Mouse (Mus musculus): Measurements from ENCODE around the gene Tas1r1. TPM values are rescaled to one million over a fixed set of nuclear protein-coding genes. Genes with fewer than 3 reads are reported as not detected.
"Not testable (repeated sequence)": the region's sequence is repeated elsewhere in the genome, so short reads cannot be mapped to it uniquely, and the experiment has no call there.

The Tas1r1 gene
- polyA plus RNA-seq, 1 experiment from 2014 or later, result 0.67 TPM

DNA sequence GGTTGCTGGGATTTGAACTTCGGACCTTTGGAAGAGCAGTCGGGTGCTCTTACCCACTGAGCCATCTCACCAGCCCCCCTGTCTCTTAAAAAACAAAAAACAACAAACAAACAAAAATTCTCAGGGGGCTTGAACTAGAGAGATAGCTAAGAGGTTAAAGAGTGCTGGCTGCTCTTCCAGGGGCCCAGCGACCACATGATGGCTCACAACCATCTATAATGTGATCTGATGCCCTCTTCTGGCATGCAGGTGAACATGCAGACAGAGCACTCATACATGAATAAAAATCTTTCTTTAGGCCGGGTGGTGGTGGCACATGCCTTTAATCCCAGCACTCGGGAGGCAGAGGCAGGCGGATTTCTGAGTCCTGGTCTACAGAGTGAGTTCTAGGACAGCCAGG lies 1.9 kb downstream of the Tas1r1 start:
- not testable (repeated sequence) for H3K4me2 ChIP-seq (ENCODE audit: low read depth, low read length, severe bottlenecking); H3K27me3 ChIP-seq (ENCODE audit: control insufficient read depth, insufficient read depth, low read length); H3K9me3 ChIP-seq (ENCODE audit: control insufficient read depth, low read length); H3K9ac ChIP-seq (ENCODE audit: low read length); H3K4me3 ChIP-seq (ENCODE audit: low read depth, low read length); H3K4me1 ChIP-seq (replicated peaks; ENCODE audit: control insufficient read depth, insufficient read depth, low read length); DNase-seq (ENCODE audit: low spot score); ATAC-seq (replicated peaks; ENCODE audit: low FRiP score); H3K27ac ChIP-seq (ENCODE audit: low read depth, low read length); H3K36me3 ChIP-seq (ENCODE audit: control insufficient read depth, insufficient read depth, low read length)
- WGBS, result 92% methylated on average over 6 of the region's 6 CpGs

GRCm38 (mm10) chr4:152032922-152033321 lies 5.4 kb downstream of the Tas1r1 start:
- Histone ChIP-seq H3K36me3 (ENCODE audit: control insufficient read depth, insufficient read depth, low read length) (no peaks in the 10 kb centered on the region), H3K4me1 (replicated peaks; ENCODE audit: control insufficient read depth, insufficient read depth, low read length) (peaks cover 8% of the 10 kb centered on the region), H3K4me2 (ENCODE audit: low read depth, low read length, severe bottlenecking) (no peak overlapping the region), H3K27me3 (ENCODE audit: control insufficient read depth, insufficient read depth, low read length) (no peaks in the 10 kb centered on the region; the same call in 1 of the 2 replicates), H3K9ac (ENCODE audit: low read length) (no peak overlapping the region), H3K4me3 (ENCODE audit: low read depth, low read length) (no peak overlapping the region), H3K27ac (ENCODE audit: low read depth, low read length) (no peak overlapping the region), H3K9me3 (ENCODE audit: control insufficient read depth, low read length) (no peaks in the 10 kb centered on the region)
- ATAC-seq (replicated peaks; ENCODE audit: low FRiP score), result no peak
- no peak for DNase-seq (ENCODE audit: low spot score)
- 92% methylated on average over 13 of the region's 13 CpGs for WGBS

DNA sequence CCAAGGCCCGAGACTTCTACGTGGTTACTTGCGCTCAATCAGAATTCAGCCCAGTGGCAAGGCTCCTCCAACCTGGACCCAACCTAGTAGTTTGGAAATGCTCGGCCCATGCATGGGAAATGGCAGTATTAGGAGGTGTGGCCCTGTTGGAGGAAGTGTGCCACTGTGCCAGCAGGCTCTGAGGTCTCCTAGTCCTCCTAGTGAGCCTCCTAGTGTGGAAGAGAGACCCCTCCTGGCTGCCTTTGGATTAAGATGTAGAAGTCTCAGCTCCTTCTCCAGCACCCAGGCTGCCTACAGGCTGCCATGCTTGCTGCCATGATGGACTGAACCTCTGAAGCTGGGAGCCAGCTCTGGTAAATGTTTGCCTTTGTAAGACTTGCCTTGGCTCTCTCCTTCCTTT lies 8.4 kb downstream of the Tas1r1 start:
- peaks cover 24% of the 10 kb centered on the region for H3K4me1 ChIP-seq (replicated peaks; ENCODE audit: control insufficient read depth, insufficient read depth, low read length)
- no peak for ATAC-seq (replicated peaks; ENCODE audit: low FRiP score)

DNA sequence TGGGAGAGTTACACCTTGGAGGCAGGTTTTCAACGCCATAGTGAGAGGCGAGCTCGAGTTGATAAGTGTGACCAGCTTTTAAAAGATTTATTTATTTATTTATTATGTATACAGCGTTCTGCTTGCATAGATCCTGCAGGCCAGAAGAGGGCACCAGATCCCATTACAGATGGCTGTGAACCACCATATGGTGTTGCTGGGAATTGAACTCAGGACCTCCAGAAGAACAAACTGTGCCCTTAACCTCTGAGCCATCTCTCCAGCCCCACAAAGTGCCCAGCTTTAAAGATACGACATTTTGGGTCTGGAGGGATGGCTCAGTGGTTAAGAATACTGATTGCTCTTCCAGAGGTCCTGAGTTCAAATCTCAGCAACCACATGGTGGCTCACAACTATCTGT lies 9.3 kb downstream of the Tas1r1 start:
- peaks cover 24% of the 10 kb centered on the region for H3K4me1 ChIP-seq (replicated peaks; ENCODE audit: control insufficient read depth, insufficient read depth, low read length)
- H3K4me3 ChIP-seq (ENCODE audit: low read depth, low read length), result no peak overlapping the region
- WGBS, result 50% methylated on average over 5 of the region's 5 CpGs

More for the DNA sequence above, 8.4 kb downstream of the Tas1r1 start:
- H3K4me2 ChIP-seq (ENCODE audit: low read depth, low read length, severe bottlenecking), result no peak overlapping the region
- no peak overlapping the region for H3K27ac ChIP-seq (ENCODE audit: low read depth, low read length)
- H3K9me3 ChIP-seq (ENCODE audit: control insufficient read depth, low read length), result no peaks in the 10 kb centered on the region
- WGBS, result 77% methylated on average over 4 of the region's 4 CpGs
- H3K27me3 ChIP-seq (ENCODE audit: control insufficient read depth, insufficient read depth, low read length), result no peaks in the 10 kb centered on the region; the same call in 1 of the 2 replicates
- no peak for DNase-seq (ENCODE audit: low spot score)
- no peak overlapping the region for H3K4me3 ChIP-seq (ENCODE audit: low read depth, low read length)
- H3K36me3 ChIP-seq (ENCODE audit: control insufficient read depth, insufficient read depth, low read length), result no peaks in the 10 kb centered on the region; the same call in 1 of the 2 replicates
- no peak overlapping the region for H3K9ac ChIP-seq (ENCODE audit: low read length)

DNA sequence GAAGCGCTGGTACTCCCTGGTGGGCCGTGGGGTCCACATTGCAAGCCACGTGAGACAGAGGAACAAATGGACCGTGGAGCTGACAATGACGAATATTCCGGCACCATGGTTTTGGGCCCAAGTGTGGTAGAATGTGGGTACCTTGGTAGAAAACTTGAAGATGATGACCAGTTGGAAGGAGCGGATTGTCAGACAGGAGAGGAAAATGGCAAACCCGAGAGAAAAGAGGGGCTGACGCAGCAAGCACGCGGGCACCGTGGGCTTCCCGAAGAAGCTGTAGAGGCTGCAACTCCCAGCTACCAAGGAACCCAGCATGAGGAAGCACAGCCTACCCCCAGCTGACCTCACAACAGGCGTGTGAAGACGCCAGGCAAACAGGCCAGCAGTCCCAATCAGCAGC lies 9.9 kb downstream of the Tas1r1 start:
- WGBS, result 75% methylated on average over 15 of the region's 15 CpGs
- no peak overlapping the region for H3K27ac ChIP-seq (ENCODE audit: low read depth, low read length)
- H3K9me3 ChIP-seq (ENCODE audit: control insufficient read depth, low read length), result no peaks in the 10 kb centered on the region
- no peaks in the 10 kb centered on the region; the same call in 1 of the 2 replicates for H3K27me3 ChIP-seq (ENCODE audit: control insufficient read depth, insufficient read depth, low read length)
- H3K4me3 ChIP-seq (ENCODE audit: low read depth, low read length), result peak overlapping the region; percentile 60; the same call in 1 of the 2 replicates
- ATAC-seq (replicated peaks; ENCODE audit: low FRiP score) (no peak), DNase-seq (ENCODE audit: low spot score) (no peak)
- peaks cover 24% of the 10 kb centered on the region for H3K4me1 ChIP-seq (replicated peaks; ENCODE audit: control insufficient read depth, insufficient read depth, low read length)
- peak overlapping the region; percentile 89 for H3K4me2 ChIP-seq (ENCODE audit: low read depth, low read length, severe bottlenecking)
- H3K9ac ChIP-seq (ENCODE audit: low read length), result no peak overlapping the region
- peaks cover 3% of the 10 kb centered on the region; the same call in 1 of the 2 replicates for H3K36me3 ChIP-seq (ENCODE audit: control insufficient read depth, insufficient read depth, low read length)

More for the DNA sequence above, 9.3 kb downstream of the Tas1r1 start:
- H3K27ac ChIP-seq (ENCODE audit: low read depth, low read length), result no peak overlapping the region
- ATAC-seq (replicated peaks; ENCODE audit: low FRiP score), result no peak
- no peak overlapping the region for H3K9ac ChIP-seq (ENCODE audit: low read length)
- H3K4me2 ChIP-seq (ENCODE audit: low read depth, low read length, severe bottlenecking), result no peak overlapping the region
- H3K27me3 ChIP-seq (ENCODE audit: control insufficient read depth, insufficient read depth, low read length), result no peaks in the 10 kb centered on the region; the same call in 1 of the 2 replicates
- peaks cover 3% of the 10 kb centered on the region; the same call in 1 of the 2 replicates for H3K36me3 ChIP-seq (ENCODE audit: control insufficient read depth, insufficient read depth, low read length)
- H3K9me3 ChIP-seq (ENCODE audit: control insufficient read depth, low read length), result no peaks in the 10 kb centered on the region
- DNase-seq (ENCODE audit: low spot score), result no peak

DNA sequence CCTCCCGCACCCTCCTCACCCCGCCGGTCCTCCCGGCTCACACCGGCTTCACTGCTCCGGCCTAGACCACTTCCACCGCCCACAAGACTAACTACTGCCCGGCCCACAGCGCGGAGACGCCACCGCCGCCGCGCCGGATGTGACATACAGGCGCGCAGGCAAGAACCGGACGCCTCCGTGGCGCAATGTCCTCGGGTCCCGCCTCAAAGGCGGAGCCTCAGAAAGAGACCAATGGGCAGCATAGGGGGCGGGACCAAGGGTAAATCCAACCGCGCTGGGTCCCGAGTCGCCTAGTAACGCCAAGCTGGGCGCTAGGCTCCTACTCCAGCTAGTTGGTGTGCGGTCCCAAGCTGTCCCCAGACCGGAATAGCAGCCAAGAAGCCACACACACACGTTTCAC lies 10.8 kb downstream of the Tas1r1 start, which contains the start of gene Zbtb48:
Gene Zbtb48, minus strand, starts transcription at position 148 of the 400 bp plus-strand sequence.
- under 1% methylated on average over 35 of the region's 35 CpGs for WGBS
- DNase-seq (ENCODE audit: low spot score), result peak; percentile 97
- Histone ChIP-seq H3K4me1 (replicated peaks; ENCODE audit: control insufficient read depth, insufficient read depth, low read length) (peaks cover 24% of the 10 kb centered on the region), H3K4me3 (ENCODE audit: low read depth, low read length) (peak within 1 kb of the TSS; percentile 60), H3K4me2 (ENCODE audit: low read depth, low read length, severe bottlenecking) (peak within 1 kb of the TSS; percentile 89), H3K9ac (ENCODE audit: low read length) (peak within 1 kb of the TSS; percentile 66), H3K27me3 (ENCODE audit: control insufficient read depth, insufficient read depth, low read length) (no peaks in the 10 kb centered on the region; the same call in 1 of the 2 replicates), H3K9me3 (ENCODE audit: control insufficient read depth, low read length) (no peaks in the 10 kb centered on the region), H3K36me3 (ENCODE audit: control insufficient read depth, insufficient read depth, low read length) (peaks cover 3% of the 10 kb centered on the region; the same call in 1 of the 2 replicates), H3K27ac (ENCODE audit: low read depth, low read length) (no peak within 1 kb of the TSS)
- ATAC-seq (replicated peaks; ENCODE audit: low FRiP score), result peak; percentile 98

- no peak overlapping the region for H3K27ac ChIP-seq (ENCODE audit: low read depth, low read length)
Observed at GRCm38 (mm10) chr4:152026751-152027508, 11.4 kb downstream of the Tas1r1 start.

DNA sequence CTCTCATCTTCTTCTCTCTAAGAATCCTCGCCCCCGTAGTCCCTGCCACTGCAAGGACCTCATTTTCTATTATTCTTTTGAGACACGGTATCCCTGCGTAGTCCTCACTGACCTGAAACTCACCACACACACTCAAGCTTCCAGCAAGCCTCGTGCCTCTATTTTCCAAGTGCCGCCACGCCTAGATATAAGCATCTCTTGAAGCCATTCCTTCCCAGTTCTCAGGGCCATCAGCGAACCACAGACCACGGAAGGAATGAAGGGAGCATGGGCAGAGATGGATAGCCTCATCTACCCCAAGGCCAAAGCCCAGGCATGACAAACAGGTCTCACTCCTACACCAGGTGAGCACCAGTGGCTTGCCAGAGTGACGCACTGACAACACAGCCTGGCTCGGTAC lies 13.8 kb downstream of the Tas1r1 start:
- ATAC-seq (replicated peaks; ENCODE audit: low FRiP score) (no peak), DNase-seq (ENCODE audit: low spot score) (no peak)
- no peak overlapping the region for H3K9ac ChIP-seq (ENCODE audit: low read length)
- no peak overlapping the region for H3K27ac ChIP-seq (ENCODE audit: low read depth, low read length)
- no peaks in the 10 kb centered on the region for H3K9me3 ChIP-seq (ENCODE audit: control insufficient read depth, low read length)
- H3K4me3 ChIP-seq (ENCODE audit: low read depth, low read length), result no peak overlapping the region
- no peak overlapping the region for H3K4me2 ChIP-seq (ENCODE audit: low read depth, low read length, severe bottlenecking)
- 92% methylated on average over 11 of the region's 11 CpGs for WGBS
- H3K27me3 ChIP-seq (ENCODE audit: control insufficient read depth, insufficient read depth, low read length), result no peaks in the 10 kb centered on the region; the same call in 1 of the 2 replicates
- H3K36me3 ChIP-seq (ENCODE audit: control insufficient read depth, insufficient read depth, low read length), result peaks cover 3% of the 10 kb centered on the region; the same call in 1 of the 2 replicates
- H3K4me1 ChIP-seq (replicated peaks; ENCODE audit: control insufficient read depth, insufficient read depth, low read length), result peaks cover 21% of the 10 kb centered on the region

More at GRCm38 (mm10) chr4:152026751-152027508, 11.4 kb downstream of the Tas1r1 start:
- ATAC-seq (replicated peaks; ENCODE audit: low FRiP score) (no peak; the same call in none of the 2 replicates), DNase-seq (ENCODE audit: low spot score) (no peak)
- peaks cover 24% of the 10 kb centered on the region for H3K4me1 ChIP-seq (replicated peaks; ENCODE audit: control insufficient read depth, insufficient read depth, low read length)
- H3K36me3 ChIP-seq (ENCODE audit: control insufficient read depth, insufficient read depth, low read length), result peaks cover 3% of the 10 kb centered on the region; the same call in 1 of the 2 replicates
- H3K27me3 ChIP-seq (ENCODE audit: control insufficient read depth, insufficient read depth, low read length), result no peaks in the 10 kb centered on the region; the same call in 1 of the 2 replicates
- no peaks in the 10 kb centered on the region for H3K9me3 ChIP-seq (ENCODE audit: control insufficient read depth, low read length)
- peak overlapping the region; percentile 66 for H3K9ac ChIP-seq (ENCODE audit: low read length)
- H3K4me3 ChIP-seq (ENCODE audit: low read depth, low read length), result peak overlapping the region; percentile 60
- 2% methylated on average over 39 of the region's 41 CpGs for WGBS
- peak overlapping the region; percentile 89 for H3K4me2 ChIP-seq (ENCODE audit: low read depth, low read length, severe bottlenecking)

Measured in forebrain, embryonic 11.5 days (tissue).